In the genomic region with DNA sequence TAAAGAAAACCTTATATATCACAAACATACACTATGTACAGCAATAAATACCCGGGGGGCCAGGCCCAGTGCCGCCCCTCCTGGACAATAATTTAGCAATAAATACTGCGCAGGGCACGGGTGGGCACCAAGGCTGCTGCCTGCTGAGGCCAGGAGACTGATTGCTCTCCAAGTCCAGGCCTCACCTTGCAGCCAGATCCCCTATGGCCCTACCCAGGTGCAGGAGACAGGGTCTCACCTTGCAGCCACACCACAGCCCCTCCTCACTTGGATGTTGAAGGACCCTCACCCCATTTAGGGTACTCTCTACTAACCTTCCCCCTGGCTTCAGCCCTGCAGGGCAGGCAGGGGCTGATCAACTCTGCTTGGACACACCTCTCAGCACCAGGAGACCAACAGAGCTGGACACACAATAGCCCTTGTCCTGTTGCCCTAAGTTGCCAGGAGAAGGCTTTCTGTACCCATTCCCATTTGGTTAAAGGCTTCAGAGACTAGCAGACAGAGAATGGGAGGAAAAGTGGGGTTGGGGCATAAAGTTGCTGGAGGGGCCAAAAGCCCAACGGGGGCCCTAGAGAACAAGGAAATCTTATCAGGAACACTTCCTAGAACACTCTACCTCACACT, we compare ENCODE assay signal across 8 mouse cellular contexts. TPM values are rescaled to one million over a fixed set of nuclear protein-coding genes. Genes with fewer than 3 reads are reported as not detected.
DNase-seq lines count a peak whose midpoint lies in the region; ATAC-seq and TF ChIP-seq lines count a peak whose summit lies in the region.

A gene (minus strand): TSS at position 89 of the 624 bp plus-strand sequence.

- peaks cover 12% of the 10 kb centered on the region; the same call in 1 of the 2 replicates for H3K79me2 ChIP-seq in liver, adult 2 months (ENCODE audit: control insufficient read depth, insufficient read depth, low read length)

- peak; percentile 12; the same call in 1 of the 2 replicates for ATAC-seq in forebrain, postnatal 0 days
- ATAC-seq in midbrain, embryonic 13.5 days = peak; percentile 66
- no peak for ATAC-seq in frontal cortex, adult (ENCODE audit: low TSS enrichment)

- peak within 1 kb of the TSS; percentile 85 for H3K4me3 ChIP-seq in liver, adult 2 months (ENCODE audit: insufficient read depth, low read depth, low read length)
- H3K4me3 ChIP-seq in forebrain, postnatal 0 days (ENCODE audit: low read depth, low read length) = peak within 1 kb of the TSS; percentile 87
- H3K4me3 ChIP-seq in midbrain, embryonic 13.5 days (replicated peaks) = peak within 1 kb of the TSS; percentile 99

- H3K9me3 ChIP-seq in forebrain, postnatal 0 days (ENCODE audit: low read length) = no peaks in the 10 kb centered on the region
- H3K9me3 ChIP-seq in midbrain, embryonic 13.5 days = no peaks in the 10 kb centered on the region

- H3K4me1 ChIP-seq in liver, adult 2 months (ENCODE audit: control insufficient read depth, insufficient read depth, low read length) = peaks cover 30% of the 10 kb centered on the region
- H3K4me1 ChIP-seq in forebrain, postnatal 0 days (ENCODE audit: insufficient read depth) = peaks cover 5% of the 10 kb centered on the region
- H3K4me1 ChIP-seq in midbrain, embryonic 13.5 days (replicated peaks) = peaks cover 31% of the 10 kb centered on the region

- 13% methylated on average over 5 of the region's 5 CpGs for WGBS in liver, adult 2 months
- WGBS in forebrain, postnatal 0 days = 20% methylated on average over 5 of the region's 5 CpGs
- WGBS in midbrain, embryonic 13.5 days = 19% methylated on average over 5 of the region's 5 CpGs

- TF ChIP-seq CTCF in liver, adult 2 months (IDR thresholded peaks at IDR 0.05; ENCODE audit: low read depth, low read length) = no peak
- TF ChIP-seq CTCF in forebrain, postnatal 0 days (IDR thresholded peaks at IDR 0.05; ENCODE audit: low read depth) = no peak

- H3K36me3 ChIP-seq in liver, adult 2 months (ENCODE audit: control insufficient read depth, insufficient read depth, low read length) = peaks cover 19% of the 10 kb centered on the region; the same call in 1 of the 2 replicates
- peaks cover 50% of the 10 kb centered on the region for H3K36me3 ChIP-seq in forebrain, postnatal 0 days (ENCODE audit: insufficient read depth)
- H3K36me3 ChIP-seq in midbrain, embryonic 13.5 days = peaks cover 56% of the 10 kb centered on the region

- peak within 1 kb of the TSS; percentile 83 for H3K27ac ChIP-seq in liver, adult 2 months (replicated peaks; ENCODE audit: insufficient read depth, low read depth, low read length)
- H3K27ac ChIP-seq in forebrain, postnatal 0 days (ENCODE audit: low read depth, low read length) = peak within 1 kb of the TSS; percentile 83
- peak within 1 kb of the TSS; percentile 87 for H3K27ac ChIP-seq in midbrain, embryonic 13.5 days

- H3K4me2 ChIP-seq in forebrain, postnatal 0 days (ENCODE audit: low read depth) = peak within 1 kb of the TSS; percentile 94
- H3K4me2 ChIP-seq in midbrain, embryonic 13.5 days (replicated peaks) = peak within 1 kb of the TSS; percentile 99

- no peak for TF ChIP-seq POLR2A in liver, adult 2 months (IDR thresholded peaks at IDR 0.05; ENCODE audit: extremely low read depth, insufficient read depth, low read length)

- no peaks in the 10 kb centered on the region for H3K27me3 ChIP-seq in liver, adult 2 months (ENCODE audit: control insufficient read depth, insufficient read depth, low read length)
- H3K27me3 ChIP-seq in forebrain, postnatal 0 days (ENCODE audit: insufficient read depth, low read length) = no peaks in the 10 kb centered on the region
- no peaks in the 10 kb centered on the region for H3K27me3 ChIP-seq in midbrain, embryonic 13.5 days

- DNase-seq in liver, adult 2 months (ENCODE audit: extremely low read depth, low read depth, low spot score) = peak; percentile 39
- no peak for DNase-seq in liver
- DNase-seq in adrenal gland, postnatal 36 days = no peak
- no peak for DNase-seq in forebrain, postnatal 0 days
- DNase-seq in layer of hippocampus, postnatal 14 days (ENCODE audit: low spot score in 2 of 2) = no peak
- no peak for DNase-seq in ovary, postnatal 36 days (ENCODE audit: low spot score)

- H3K9ac ChIP-seq in liver, adult 2 months (ENCODE audit: low read depth, low read length) = peak within 1 kb of the TSS; percentile 89
- H3K9ac ChIP-seq in forebrain, postnatal 0 days = peak within 1 kb of the TSS; percentile 76
- peak within 1 kb of the TSS; percentile 88 for H3K9ac ChIP-seq in midbrain, embryonic 13.5 days (replicated peaks)

RNA-seq across cellular contexts. Expression of the gene that starts here (rescaled TPM):
- total RNA-seq in liver, adult 2 months (2014; rRNA removed) = 31.1 and 36.3 TPM in 2 replicates
- 69.7 and 72.1 TPM in 2 replicates for polyA plus RNA-seq in liver, adult 2 months (2012; rRNA removed)
- 10 to 100 TPM; 49.6 to 67.0 TPM for total RNA-seq in adrenal gland, postnatal 36 days (2021)
- total RNA-seq in forebrain, postnatal 0 days (2014; rRNA removed) = 48.7 and 51.8 TPM in 2 replicates
- polyA plus RNA-seq in forebrain, postnatal 0 days (2015; fragmentation: Nextera tagmentation; extraction: Ambion mirVana) = 37.4 and 40.7 TPM in 2 replicates
- total RNA-seq in layer of hippocampus, postnatal 14 days (2021) = 10 to 100 TPM; 35.0 to 35.4 TPM
- 42.7 and 51.3 TPM in 2 replicates for polyA plus RNA-seq in midbrain, embryonic 13.5 days (2015; fragmentation: Nextera tagmentation; extraction: Ambion mirVana)
